Mouse (Mus musculus) bone marrow, adult 2 months (tissue): ENCODE data around the gene Kcnj4. TPM values are rescaled to one million over a fixed set of nuclear protein-coding genes. Genes with fewer than 3 reads are reported as not detected.

Source experiments
- H3K27ac ChIP-seq: fragments of 200-500 bp; 2 replicates; pipeline ENCODE4 v1.5.1; 2012; ENCODE audit warnings: low read depth, mild to moderate bottlenecking, control low read depth, inconsistent platforms, low read length; ENCODE audit not compliant: control insufficient read depth, poor library complexity, insufficient read depth
- H3K4me1 ChIP-seq: fragments of 200-500 bp; 2 replicates; pipeline ENCODE4 v1.6.1; 2011; ENCODE audit warnings: low read length; ENCODE audit not compliant: control insufficient read depth, insufficient read depth
- H3K4me3 ChIP-seq: fragments of 200-500 bp; replicated peaks from 2 replicates; pipeline ENCODE3; 2011; ENCODE audit warnings: mild to moderate bottlenecking, low read depth, low read length, control low read depth; ENCODE audit not compliant: control insufficient read depth
- CTCF ChIP-seq: fragments of 200-500 bp; IDR thresholded peaks from 2 replicates; pipeline ENCODE4 v1.5.1; 2011; ENCODE audit warnings: low read length, control low read depth; ENCODE audit not compliant: control insufficient read depth, insufficient read depth
- POLR2A ChIP-seq: fragments of 200-500 bp; IDR thresholded peaks from 2 replicates; pipeline ENCODE4 v1.6.1; 2011; ENCODE audit warnings: low read depth, mild to moderate bottlenecking, control low read depth, low read length, borderline replicate concordance; ENCODE audit not compliant: control insufficient read depth
- WGBS: fragments of 180-500 bp; shearing (Covaris S2); methylation state at CpG from one replicate; pipeline ENCODE4 v1.1.7; 2018; 5-methylcytosine and 5-hydroxymethylcytosine counted together
- polyA plus RNA-seq: library from polyadenylated mRNA; stranded (reverse); fragments of >200 nt; gene quantifications from 2 replicates; pipeline ENCODE4 v1.2.4, GENCODE M21; 2011; ENCODE audit warnings: low replicate concordance; ENCODE audit not compliant: missing spikeins, insufficient read depth, insufficient read length

Kcnj4 gene
- polyA plus RNA-seq, 1 experiment = 2.1 TPM

DNA sequence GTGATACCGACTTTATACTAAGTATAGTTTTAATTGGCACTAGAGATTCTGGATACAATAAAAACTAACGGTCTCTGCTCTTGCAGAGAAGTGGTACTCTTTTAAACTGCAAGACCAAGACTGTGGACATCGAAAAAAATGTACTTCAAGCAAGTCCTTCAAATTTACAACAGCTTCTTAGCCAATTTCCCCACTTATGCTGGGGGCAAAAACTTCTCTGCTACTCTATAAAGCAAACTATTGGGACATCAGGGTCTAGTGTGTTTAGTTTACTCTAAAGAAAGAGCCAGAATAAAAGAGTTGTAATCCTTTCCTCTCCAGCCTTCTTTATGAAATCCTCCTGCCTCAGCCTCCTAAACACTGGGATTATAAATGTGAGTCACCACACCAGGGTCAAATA is 38.9 kb upstream of the Kcnj4 start:
- no peak overlapping the region for H3K27ac ChIP-seq
- H3K4me1 ChIP-seq = peaks cover 1% of the 10 kb centered on the region
- TF ChIP-seq POLR2A = no peak
- TF ChIP-seq CTCF = no peak
- WGBS = 87% methylated on average over 3 of the region's 3 CpGs
- H3K4me3 ChIP-seq = no peak overlapping the region

DNA sequence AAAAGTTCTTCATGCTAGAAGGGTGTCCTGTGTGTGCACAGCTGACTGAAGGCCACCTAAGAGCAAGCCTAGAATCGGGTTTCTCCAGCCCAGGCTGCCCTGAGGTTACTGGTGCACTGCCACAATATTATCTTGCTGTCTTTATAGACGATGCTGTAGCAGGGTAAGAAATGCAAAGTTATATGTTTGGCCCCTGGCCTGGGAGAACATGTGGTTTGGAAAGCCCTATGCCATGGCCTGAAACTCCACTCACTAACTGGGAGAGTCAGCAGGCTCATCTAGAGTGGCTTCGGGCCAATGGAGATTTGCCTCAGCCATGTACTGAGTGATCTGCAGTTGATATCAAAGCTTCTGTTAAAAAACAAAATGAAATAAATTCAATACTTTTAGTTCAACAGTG is 28.8 kb upstream of the Kcnj4 start:
- Histone ChIP-seq H3K4me1 (no peaks in the 10 kb centered on the region), H3K4me3 (no peak overlapping the region)
- 88% methylated on average over 3 of the region's 3 CpGs for WGBS

DNA sequence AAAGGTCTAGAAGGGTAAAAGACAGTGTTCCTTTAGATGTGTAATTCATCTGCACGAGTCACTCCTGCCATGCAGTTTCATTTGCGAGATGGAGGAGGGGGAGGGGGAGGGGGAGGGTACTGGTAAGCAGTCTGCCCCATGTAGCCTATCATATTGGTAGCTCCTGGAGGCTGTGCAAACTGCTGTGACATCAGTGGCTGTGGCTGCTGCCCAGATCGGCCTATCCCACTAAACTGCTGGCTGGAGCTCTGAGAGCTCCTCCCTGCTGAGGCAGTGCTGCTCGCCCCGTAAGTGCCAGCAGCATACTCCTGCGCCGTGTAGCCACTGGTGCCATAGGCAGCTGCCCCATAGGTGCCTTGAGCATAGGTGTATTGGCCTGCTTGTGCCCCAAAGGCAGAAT is 24.9 kb upstream of the Kcnj4 start:
- Histone ChIP-seq H3K27ac (no peak overlapping the region), H3K4me1 (no peaks in the 10 kb centered on the region), H3K4me3 (no peak overlapping the region)
- WGBS = 86% methylated on average over 7 of the region's 7 CpGs
- TF ChIP-seq POLR2A = no peak

More for the DNA sequence above, 28.8 kb upstream of the Kcnj4 start:
- TF ChIP-seq POLR2A (no peak), CTCF (no peak)
- H3K27ac ChIP-seq = no peak overlapping the region

DNA sequence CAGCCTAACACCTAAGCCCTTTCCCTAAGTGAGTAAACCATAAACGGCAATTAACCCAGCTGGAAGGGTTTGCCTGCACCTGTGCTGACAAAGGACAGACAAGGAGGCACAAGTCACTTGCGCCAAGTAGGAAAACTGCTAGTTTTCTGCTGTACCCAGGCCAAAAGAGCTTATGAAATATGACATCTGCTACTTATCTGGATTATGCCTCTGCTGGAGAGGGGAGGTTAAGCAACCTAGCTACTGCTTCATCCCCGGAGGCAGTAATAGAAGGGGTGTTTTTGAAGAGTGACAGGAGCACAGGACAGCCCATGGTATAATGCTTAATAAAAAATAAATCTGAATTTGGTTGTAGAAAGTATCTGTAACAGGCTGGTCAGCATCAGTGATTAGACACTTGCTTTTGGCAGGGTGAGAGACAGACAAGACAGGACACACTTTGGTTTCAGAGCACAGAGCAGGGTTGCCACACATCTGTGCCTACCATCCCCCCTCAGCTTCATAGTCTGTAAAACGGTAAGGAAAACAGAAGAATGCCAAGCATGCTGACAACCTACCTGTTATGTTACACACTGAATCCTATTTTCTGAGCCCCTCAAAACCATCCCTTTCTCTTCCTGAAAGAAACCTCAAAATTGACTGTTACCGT is 23.1 kb upstream of the Kcnj4 start:
- H3K4me3 ChIP-seq = no peak overlapping the region
- no peaks in the 10 kb centered on the region for H3K4me1 ChIP-seq
- WGBS = 65% methylated on average over 5 of the region's 5 CpGs
- no peak overlapping the region for H3K27ac ChIP-seq
- no peak for TF ChIP-seq CTCF
- no peak for TF ChIP-seq POLR2A

DNA sequence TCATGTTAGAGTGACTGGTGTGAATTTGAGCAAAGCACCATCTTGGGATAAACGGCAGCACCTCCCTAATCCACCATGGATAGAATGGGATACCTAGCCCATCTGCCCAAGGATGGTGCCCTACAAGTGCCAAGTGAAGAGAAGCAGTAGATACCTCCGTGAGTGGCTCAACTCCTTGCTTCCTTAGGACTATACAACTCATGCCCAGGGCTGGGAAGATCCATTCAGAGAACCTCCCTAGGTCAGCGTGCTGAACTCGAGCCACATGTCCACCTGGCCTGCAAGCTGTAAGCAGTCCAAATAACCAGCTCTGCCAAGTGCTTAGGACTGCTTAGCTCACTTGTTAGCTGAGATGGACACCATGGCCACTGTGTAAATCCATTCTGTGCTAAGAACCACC is 22.2 kb upstream of the Kcnj4 start:
- 87% methylated on average over 4 of the region's 4 CpGs for WGBS
- TF ChIP-seq CTCF = no peak
- TF ChIP-seq POLR2A = no peak
- no peak overlapping the region for H3K27ac ChIP-seq

DNA sequence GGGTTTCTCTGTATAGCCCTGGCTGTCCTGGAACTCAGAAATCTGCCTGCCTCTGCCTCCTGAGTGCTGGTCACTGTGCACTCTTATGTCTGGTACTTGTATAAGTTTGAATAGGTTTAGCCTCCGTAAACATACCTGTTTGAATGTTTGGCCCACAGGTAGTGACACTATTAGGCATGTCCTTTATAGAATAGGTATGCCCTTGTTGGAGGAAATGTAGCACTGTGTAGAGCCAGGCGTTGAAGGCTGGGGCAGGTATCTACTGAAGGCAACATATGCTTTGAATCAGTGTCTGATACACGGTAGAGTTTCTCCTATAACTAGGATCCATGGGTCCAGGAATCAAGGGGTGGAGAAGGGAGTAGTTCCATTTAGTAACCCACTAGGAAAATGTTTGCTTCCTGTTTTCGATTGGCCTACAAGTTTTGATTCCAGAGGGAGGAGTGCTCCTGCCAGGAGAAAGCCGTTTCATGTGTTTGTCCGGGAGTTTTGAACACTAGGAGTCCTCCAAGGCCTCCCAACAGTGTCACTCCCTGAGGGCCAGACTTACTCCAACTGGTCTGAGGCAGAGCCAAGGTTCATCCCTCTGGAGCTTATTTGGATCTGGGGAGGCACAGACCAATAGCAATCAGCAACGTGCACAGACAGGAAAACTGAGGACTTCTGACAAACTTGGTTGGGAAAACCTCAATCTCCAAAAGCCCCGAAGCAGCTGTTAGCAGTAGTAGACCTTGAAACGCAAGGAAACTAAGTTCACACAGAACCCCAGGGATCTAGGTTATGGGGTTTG is 21.1 kb upstream of the Kcnj4 start:
- 70% methylated on average over 9 of the region's 9 CpGs for WGBS
- Histone ChIP-seq H3K27ac (no peak overlapping the region), H3K4me3 (no peak overlapping the region), H3K4me1 (no peaks in the 10 kb centered on the region)
- TF ChIP-seq POLR2A (no peak), CTCF (no peak)

More for the DNA sequence above, 22.2 kb upstream of the Kcnj4 start:
- H3K4me1 ChIP-seq = no peaks in the 10 kb centered on the region
- H3K4me3 ChIP-seq = no peak overlapping the region

DNA sequence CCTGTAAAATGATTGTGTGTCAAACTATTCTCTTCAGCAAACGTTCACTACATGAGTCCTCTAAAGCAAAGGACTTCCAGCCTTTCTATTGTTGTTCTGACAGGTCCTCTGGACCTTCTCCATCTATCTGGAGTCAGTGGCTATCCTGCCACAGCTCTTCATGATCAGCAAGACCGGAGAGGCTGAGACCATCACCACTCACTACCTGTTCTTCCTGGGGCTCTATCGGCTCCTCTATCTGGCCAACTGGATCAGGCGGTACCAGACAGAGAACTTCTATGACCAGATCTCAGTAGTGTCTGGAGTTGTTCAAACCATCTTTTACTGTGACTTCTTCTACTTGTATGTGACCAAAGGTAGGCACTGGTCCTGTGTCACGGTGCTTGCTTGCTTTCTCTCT is 20.5 kb upstream of the Kcnj4 start:
- H3K4me1 ChIP-seq = no peaks in the 10 kb centered on the region
- no peak overlapping the region for H3K27ac ChIP-seq
- no peak overlapping the region for H3K4me3 ChIP-seq
- 75% methylated on average over 5 of the region's 5 CpGs for WGBS
- TF ChIP-seq CTCF = no peak

DNA sequence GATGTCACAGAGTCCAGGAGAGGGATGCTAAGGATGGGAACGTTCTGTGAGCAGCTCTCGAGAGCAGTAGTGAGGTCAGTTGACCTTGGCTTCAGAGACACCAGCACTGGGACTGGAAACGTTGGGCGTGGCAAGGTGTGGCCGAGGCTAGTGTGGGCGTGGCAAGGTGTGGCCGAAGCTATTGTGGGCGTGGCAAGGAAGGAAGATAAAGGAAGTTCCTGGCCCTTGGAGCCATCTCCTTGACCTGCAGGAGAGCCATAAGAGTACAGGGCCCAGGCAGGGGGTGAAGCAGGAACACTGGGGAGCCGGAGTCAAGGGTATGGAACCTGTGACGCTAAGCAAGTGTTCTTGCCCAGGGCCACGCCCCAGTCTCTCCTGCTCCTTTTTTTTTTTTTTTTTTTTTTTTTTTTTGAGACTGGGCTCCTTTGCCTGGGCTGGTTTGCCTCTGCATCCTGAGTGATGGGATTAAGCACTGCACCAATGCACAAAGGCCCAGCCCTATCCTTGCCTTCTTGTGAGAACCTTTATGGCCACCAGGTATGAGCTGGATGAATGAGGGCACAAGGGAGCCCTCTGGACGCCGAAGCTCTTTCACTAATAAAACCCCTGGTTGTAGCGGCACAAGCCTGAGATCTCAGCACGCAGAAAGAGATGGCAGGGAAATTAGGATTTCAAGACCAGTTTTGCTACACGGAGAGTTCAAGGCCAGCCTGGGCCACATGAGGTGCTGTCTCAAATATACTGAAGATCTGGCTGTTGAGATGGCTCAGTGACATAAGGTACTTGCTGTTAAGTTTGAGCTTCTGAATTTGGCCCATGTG is 14.6 kb upstream of the Kcnj4 start:
- 59% methylated on average over 16 of the region's 16 CpGs for WGBS
- H3K27ac ChIP-seq = no peak overlapping the region
- no peak overlapping the region for H3K4me3 ChIP-seq
- peaks cover 2% of the 10 kb centered on the region for H3K4me1 ChIP-seq
- TF ChIP-seq POLR2A = no peak
- no peak for TF ChIP-seq CTCF
